Mouse (Mus musculus) stomach, postnatal 0 days (tissue): ENCODE results near the gene Uox.

ENCODE experiments used
- CTCF ChIP-seq: IDR thresholded peaks from 2 replicates; pipeline ENCODE4 v1.5.1; 2016; ENCODE audit warnings: antibody characterized with exemption, low read depth, mild to moderate bottlenecking, moderate library complexity
- EP300 ChIP-seq: optimal IDR thresholded peaks from 2 replicates; pipeline ENCODE3; 2016; ENCODE audit warnings: antibody characterized with exemption

GRCm38 (mm10) chr3:146577591-146577990, 7.4 kb downstream of the Uox start:
- TF ChIP-seq CTCF (no peak), EP300 (no peak)
